Mouse (Mus musculus) heart, adult 2 months (tissue): Measurements from ENCODE around the gene Lurap1l. TPM values are rescaled to one million over a fixed set of nuclear protein-coding genes. Genes with fewer than 3 reads are reported as not detected.
A peak's percentile ranks its signal among the peaks of the same experiment; 100 is the strongest.

Experiments
- DNase-seq, 2 experiments: peaks; one replicate each; pipeline ENCODE4 v3.0.0; 2021
- H3K27ac ChIP-seq: fragments of 200-600 bp; 2 replicates; pipeline ENCODE4 v1.8.1; 2022
- H3K27me3 ChIP-seq: fragments of 200-500 bp; 2 replicates; pipeline ENCODE4 v1.6.1; 2012; ENCODE audit warnings: mild to moderate bottlenecking, low read length, inconsistent platforms, mixed read lengths; ENCODE audit not compliant: control insufficient read depth, insufficient read depth
- H3K36me3 ChIP-seq: fragments of 200-500 bp; 2 replicates; pipeline ENCODE4 v1.6.1; 2012; ENCODE audit warnings: low read length, inconsistent platforms; ENCODE audit not compliant: control insufficient read depth, insufficient read depth
- H3K4me1 ChIP-seq: fragments of 200-500 bp; 2 replicates; pipeline ENCODE4 v1.6.1; 2011; ENCODE audit warnings: low read length; ENCODE audit not compliant: control insufficient read depth, insufficient read depth
- H3K4me3 ChIP-seq: fragments of 200-600 bp; 2 replicates; pipeline ENCODE4 v1.8.1; 2022
- H3K79me2 ChIP-seq: fragments of 200-500 bp; replicated peaks from 2 replicates; pipeline ENCODE4 v1.6.1; 2012; ENCODE audit warnings: mild to moderate bottlenecking, inconsistent platforms, low read length, moderate library complexity, mixed read lengths; ENCODE audit not compliant: control insufficient read depth, insufficient read depth
- H3K9ac ChIP-seq: fragments of 200-500 bp; 2 replicates; pipeline ENCODE4 v1.6.1; 2012; ENCODE audit warnings: low read depth, mild to moderate bottlenecking, control low read depth, inconsistent platforms, low read length, mixed read lengths
- CTCF ChIP-seq: fragments of 200-600 bp; IDR thresholded peaks from 2 replicates; pipeline ENCODE4 v1.8.1; 2022; ENCODE audit warnings: antibody characterized with exemption, mild to moderate bottlenecking, moderate library complexity
- EP300 ChIP-seq: fragments of 200-500 bp; IDR thresholded peaks from 2 replicates; pipeline ENCODE4 v1.6.1; 2011; ENCODE audit warnings: low read depth, low read length, control low read depth; ENCODE audit not compliant: insufficient read depth
- POLR2A ChIP-seq: fragments of 200-500 bp; IDR thresholded peaks from 2 replicates; pipeline ENCODE4 v1.6.1; 2011; ENCODE audit warnings: mild to moderate bottlenecking, low read depth, low read length, control low read depth; ENCODE audit not compliant: insufficient read depth
- WGBS: fragments of 180-500 bp; shearing (Covaris S2); methylation state at CpG from one replicate; pipeline ENCODE4 v1.1.7; 2018; 5-methylcytosine and 5-hydroxymethylcytosine counted together
- intact Hi-C: fragments of 180-260 bp; cut with DNase I; formaldehyde crosslinking; loops from one replicate; pipeline ENCODE4 v1.15.1; 2025
- polyA plus RNA-seq: library from polyadenylated mRNA; depleted of rRNA; stranded (reverse); fragments of >200 nt; gene quantifications from 2 replicates; pipeline ENCODE4 v1.2.3, GENCODE M21; 2012
- total RNA-seq, 2 experiments: library from RNA; stranded (reverse); gene quantifications; 2 replicates each; pipeline ENCODE4 v1.2.3; 2021

Gene Lurap1l
- total and polyA plus RNA-seq, 3 experiments = 1.2 to 2.0 (median 1.3) TPM

- TF ChIP-seq EP300 (no peak), POLR2A (no peak), CTCF (peak; percentile 70)
- Histone ChIP-seq H3K27me3 (no peaks in the 10 kb centered on the region; the same call in 1 of the 2 replicates), H3K27ac (no peak overlapping the region), H3K4me3 (no peak overlapping the region), H3K36me3 (no peaks in the 10 kb centered on the region), H3K9ac (no peak overlapping the region), H3K79me2 (no peaks in the 10 kb centered on the region), H3K4me1 (no peaks in the 10 kb centered on the region)
- WGBS = 36% methylated on average over 6 of the region's 6 CpGs
- peak in 1 of 2 experiments; percentile 15 for DNase-seq
- intact Hi-C loops = loop anchor here (2.0 to 5.0 kb wide), 5 partner anchors 39 to 379 kb away; partner anchors contain the start of gene Lurap1l
These were observed 37.4 kb upstream of the Lurap1l start for GRCm38 (mm10) chr4:80872847-80873644.

GRCm38 (mm10) chr4:80874121-80874859 lies 36.2 kb upstream of the Lurap1l start:
- intact Hi-C loops = loop anchor here (5.0 kb wide), 4 partner anchors 38 to 378 kb away; partner anchors contain the start of gene Lurap1l
- H3K36me3 ChIP-seq = no peaks in the 10 kb centered on the region
- 51% methylated on average over 5 of the region's 5 CpGs for WGBS
- DNase-seq = no peak
- TF ChIP-seq CTCF (no peak), EP300 (no peak), POLR2A (no peak)
- H3K79me2 ChIP-seq = no peaks in the 10 kb centered on the region
- H3K9ac ChIP-seq = no peak overlapping the region
- H3K4me3 ChIP-seq = no peak overlapping the region
- H3K27me3 ChIP-seq = no peaks in the 10 kb centered on the region; the same call in 1 of the 2 replicates
- H3K27ac ChIP-seq = no peak overlapping the region
- no peaks in the 10 kb centered on the region for H3K4me1 ChIP-seq

GRCm38 (mm10) chr4:80875055-80875454 lies 35.4 kb upstream of the Lurap1l start:
- no peak for DNase-seq
- WGBS = 63% methylated on average over 4 of the region's 4 CpGs
- no peaks in the 10 kb centered on the region; the same call in 1 of the 2 replicates for H3K27me3 ChIP-seq
- intact Hi-C loops = no loop called here
- H3K27ac ChIP-seq = no peak overlapping the region
- H3K4me1 ChIP-seq = no peaks in the 10 kb centered on the region
- no peaks in the 10 kb centered on the region for H3K79me2 ChIP-seq
- H3K9ac ChIP-seq = no peak overlapping the region
- no peak overlapping the region for H3K4me3 ChIP-seq
- no peaks in the 10 kb centered on the region for H3K36me3 ChIP-seq
- TF ChIP-seq POLR2A (no peak), EP300 (no peak), CTCF (no peak)

GRCm38 (mm10) chr4:80881996-80882599 lies 28.3 kb upstream of the Lurap1l start:
- TF ChIP-seq CTCF (no peak), EP300 (no peak), POLR2A (no peak)
- intact Hi-C loops = no loop called here
- WGBS = 91% methylated on average over 1 of the region's 1 CpGs
- Histone ChIP-seq H3K4me1 (no peaks in the 10 kb centered on the region), H3K4me3 (no peak overlapping the region), H3K27ac (no peak overlapping the region), H3K36me3 (no peaks in the 10 kb centered on the region), H3K9ac (no peak overlapping the region), H3K79me2 (no peaks in the 10 kb centered on the region), H3K27me3 (no peaks in the 10 kb centered on the region)
- DNase-seq = no peak

DNA sequence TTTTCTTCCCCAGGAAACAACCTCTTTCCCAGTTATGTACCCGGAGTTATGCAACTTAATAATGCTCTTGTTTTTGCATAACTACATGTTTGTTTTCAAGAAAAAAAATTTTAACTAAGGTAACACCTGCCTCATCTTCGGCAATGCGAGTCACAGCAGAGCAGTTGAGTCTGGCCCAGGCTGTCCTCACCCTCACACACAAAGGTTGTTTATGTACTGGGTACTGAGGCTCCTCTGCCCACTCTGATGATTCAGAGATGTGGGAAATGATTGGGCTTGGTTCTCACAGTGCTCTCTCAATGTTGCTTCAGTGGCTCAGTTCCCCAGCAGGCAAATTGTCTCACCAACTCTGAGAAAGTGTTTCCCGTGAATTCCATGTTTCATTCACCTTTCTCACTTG lies 23.8 kb upstream of the Lurap1l start:
- TF ChIP-seq EP300 (no peak), CTCF (no peak), POLR2A (no peak)
- 76% methylated on average over 4 of the region's 4 CpGs for WGBS
- H3K27ac ChIP-seq = no peak overlapping the region

More for the DNA sequence above, 23.8 kb upstream of the Lurap1l start:
- no peaks in the 10 kb centered on the region for H3K36me3 ChIP-seq
- H3K79me2 ChIP-seq = no peaks in the 10 kb centered on the region
- DNase-seq = no peak
- intact Hi-C loops = no loop called here
- no peaks in the 10 kb centered on the region for H3K27me3 ChIP-seq
- H3K4me1 ChIP-seq = no peaks in the 10 kb centered on the region
- H3K9ac ChIP-seq = no peak overlapping the region
- H3K4me3 ChIP-seq = no peak overlapping the region
